Mouse (Mus musculus) heart, postnatal 0 days (tissue): ENCODE measurements around the gene Il9r. TPM values are rescaled to one million over a fixed set of nuclear protein-coding genes. Genes with fewer than 3 reads are reported as not detected.

Experiments
- ATAC-seq: fragments of 200-750 bp; cut with Nextera tagmentation; 2 replicates; pipeline ENCODE4 v1.8.0; 2017; ENCODE audit warnings: low read depth, moderate number of reproducible peaks, moderate library complexity; ENCODE audit not compliant: insufficient read depth
- DNase-seq: peaks from one replicate; pipeline ENCODE4 v3.0.0-alpha.2; 2016; ENCODE audit warnings: low spot score
- H3K27ac ChIP-seq: fragments of 300-500 bp; sonication (generic); 2 replicates; pipeline ENCODE4 v1.5.1; 2014; ENCODE audit warnings: low read depth, mild to moderate bottlenecking
- H3K27me3 ChIP-seq: fragments of 300-500 bp; sonication (generic); 2 replicates; pipeline ENCODE4 v1.6.1; 2014; ENCODE audit warnings: low read length, mixed read lengths; ENCODE audit not compliant: control insufficient read depth, insufficient read depth
- H3K36me3 ChIP-seq: fragments of 300-500 bp; sonication (generic); replicated peaks from 2 replicates; pipeline ENCODE4 v1.6.1; 2014; ENCODE audit warnings: low read length, mixed read lengths; ENCODE audit not compliant: control insufficient read depth, insufficient read depth
- H3K4me1 ChIP-seq: fragments of 300-500 bp; sonication (generic); 2 replicates; pipeline ENCODE4 v1.6.1; 2014; ENCODE audit warnings: antibody characterized with exemption; ENCODE audit not compliant: control insufficient read depth, insufficient read depth
- H3K4me2 ChIP-seq: fragments of 300-500 bp; sonication (generic); 2 replicates; pipeline ENCODE4 v1.6.1; 2014; ENCODE audit warnings: low read depth, mild to moderate bottlenecking, low read length, moderate library complexity
- H3K4me3 ChIP-seq: fragments of 300-500 bp; sonication (generic); 2 replicates; pipeline ENCODE4 v1.5.1; 2014; ENCODE audit warnings: low read depth, low read length
- H3K9ac ChIP-seq: fragments of 300-500 bp; sonication (generic); replicated peaks from 2 replicates; pipeline ENCODE4 v1.6.1; 2014; ENCODE audit warnings: low read depth, low read length, mixed read lengths
- H3K9me3 ChIP-seq: fragments of 300-500 bp; sonication (generic); replicated peaks from 2 replicates; pipeline ENCODE4 v1.6.1; 2016; ENCODE audit warnings: low read length; ENCODE audit not compliant: control insufficient read depth
- CTCF ChIP-seq: IDR thresholded peaks from 2 replicates; pipeline ENCODE4 v1.5.1; 2016; ENCODE audit warnings: antibody characterized with exemption, control low read depth, low read depth
- EP300 ChIP-seq: IDR thresholded peaks from 2 replicates; pipeline ENCODE4 v1.6.1; 2016; ENCODE audit warnings: antibody characterized with exemption, low read depth
- WGBS: fragments of 180-500 bp; shearing (Covaris S2); extraction: QIAGEN DNeasy Blood & Tissue Kit; methylation state at CpG from one replicate; pipeline ENCODE4 v1.1.7; 2014; 5-methylcytosine and 5-hydroxymethylcytosine counted together
- polyA plus RNA-seq: library from polyadenylated mRNA; unstranded; fragments of >200 nt; fragmentation: Nextera tagmentation; extraction: Ambion mirVana; gene quantifications from 2 replicates; pipeline ENCODE4 v1.2.1, GENCODE M21; 2015
- total RNA-seq: library from RNA; depleted of rRNA; stranded (reverse); fragments of >200 nt; gene quantifications from 2 replicates; pipeline ENCODE4 v1.2.3, GENCODE M21; 2014; ENCODE audit warnings: low replicate concordance

Il9r gene
- total and polyA plus RNA-seq, 2 experiments from 2014 or later: 0.14 TPM; not detected in 1

DNA sequence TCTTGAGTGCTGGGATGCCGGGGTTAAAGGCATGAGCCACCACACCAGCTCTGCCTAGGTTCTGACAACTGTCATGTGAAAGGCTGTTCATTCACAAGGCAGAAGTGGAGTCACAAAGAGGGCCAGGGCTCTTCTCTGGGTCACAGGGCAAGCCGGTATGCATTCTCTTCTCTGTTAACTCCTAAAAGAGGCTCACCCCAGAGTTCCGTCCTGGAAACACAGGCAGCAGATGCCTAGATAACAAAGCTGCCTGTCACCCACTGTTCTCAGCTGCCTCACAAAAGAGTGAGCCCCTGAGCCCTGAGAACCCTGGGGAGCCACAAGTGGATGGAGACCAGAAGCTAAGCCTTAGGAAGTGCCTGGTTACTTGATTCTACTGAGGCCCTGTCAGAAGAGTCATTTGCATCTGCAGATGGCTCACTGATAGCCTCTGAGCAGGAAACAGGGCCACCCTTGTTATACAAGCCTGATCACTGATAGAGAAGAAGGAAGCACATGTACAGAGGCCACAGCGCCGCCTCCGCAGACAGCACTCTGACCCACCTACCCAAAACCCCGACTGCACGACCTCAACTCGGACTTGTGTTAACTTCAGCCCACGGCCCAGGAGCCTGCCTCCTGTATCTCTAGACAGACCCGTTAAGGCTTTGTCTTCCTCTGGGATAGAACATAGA is 4.1 kb downstream of the Il9r start:
- Histone ChIP-seq H3K9me3 (no peaks in the 10 kb centered on the region), H3K9ac (no peak overlapping the region), H3K4me3 (no peak overlapping the region), H3K27ac (no peak overlapping the region), H3K4me1 (no peaks in the 10 kb centered on the region; the same call in 1 of the 2 replicates), H3K4me2 (no peak overlapping the region), H3K27me3 (no peaks in the 10 kb centered on the region), H3K36me3 (no peaks in the 10 kb centered on the region)
- TF ChIP-seq EP300 (no peak), CTCF (no peak)
- DNase-seq: no peak
- ATAC-seq: no peak
- WGBS: 23% methylated on average over 11 of the region's 11 CpGs

DNA sequence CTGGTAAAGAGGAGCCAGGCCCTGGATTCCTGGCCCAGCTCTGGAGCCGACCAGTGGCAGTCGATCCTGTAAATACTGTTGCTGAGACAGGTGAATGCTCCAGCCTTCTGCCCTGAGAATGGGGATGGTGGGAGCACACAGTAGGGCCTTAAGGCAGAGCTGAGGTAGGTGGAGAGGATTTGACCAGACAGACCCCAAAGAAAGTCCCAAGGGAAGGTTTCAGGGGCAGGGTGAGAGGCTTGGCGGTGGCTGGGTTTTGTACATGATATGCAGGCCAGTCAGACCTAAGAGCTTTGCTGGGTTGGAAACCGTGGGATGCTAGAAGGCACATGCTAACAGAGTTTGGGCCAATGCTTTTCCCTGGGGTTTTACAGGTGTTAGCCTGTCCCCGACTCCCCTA is 5.5 kb downstream of the Il9r start:
- no peak overlapping the region for H3K4me2 ChIP-seq
- no peak for DNase-seq
- WGBS: 79% methylated on average over 5 of the region's 5 CpGs
- no peaks in the 10 kb centered on the region for H3K27me3 ChIP-seq
- no peaks in the 10 kb centered on the region for H3K9me3 ChIP-seq
- H3K4me1 ChIP-seq: no peaks in the 10 kb centered on the region; the same call in 1 of the 2 replicates
- H3K27ac ChIP-seq: no peak overlapping the region
- no peak overlapping the region for H3K9ac ChIP-seq
- TF ChIP-seq CTCF (no peak), EP300 (no peak)
- H3K36me3 ChIP-seq: no peaks in the 10 kb centered on the region
- no peak overlapping the region for H3K4me3 ChIP-seq
- no peak for ATAC-seq

DNA sequence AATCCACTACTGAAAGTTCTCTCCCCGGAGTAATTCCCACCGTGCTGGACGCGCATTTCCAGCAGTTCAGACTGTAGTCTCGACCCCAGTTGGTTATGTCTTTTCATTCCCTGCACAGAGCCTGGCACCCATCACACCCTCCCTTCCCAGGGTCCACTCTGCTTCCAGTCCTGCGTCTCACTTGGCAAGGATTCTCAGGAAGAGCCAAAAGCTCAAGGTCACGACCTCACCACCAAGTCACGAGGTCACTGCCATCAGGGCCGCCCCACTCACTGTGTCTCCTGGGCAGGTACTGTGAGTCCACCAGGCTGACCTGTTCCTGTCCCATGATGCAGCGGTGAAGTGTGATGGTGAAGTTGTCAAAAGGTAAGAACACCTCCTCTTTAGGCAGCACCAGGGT is 6.0 kb downstream of the Il9r start:
- no peak for TF ChIP-seq EP300
- TF ChIP-seq CTCF: no peak
- H3K9me3 ChIP-seq: no peaks in the 10 kb centered on the region
- H3K4me3 ChIP-seq: no peak overlapping the region
- ATAC-seq: no peak
- WGBS: 73% methylated on average over 10 of the region's 10 CpGs
- H3K9ac ChIP-seq: no peak overlapping the region
- no peaks in the 10 kb centered on the region for H3K27me3 ChIP-seq
- H3K4me1 ChIP-seq: no peaks in the 10 kb centered on the region; the same call in 1 of the 2 replicates
- no peaks in the 10 kb centered on the region for H3K36me3 ChIP-seq
- no peak overlapping the region for H3K4me2 ChIP-seq
- no peak for DNase-seq
- H3K27ac ChIP-seq: no peak overlapping the region

DNA sequence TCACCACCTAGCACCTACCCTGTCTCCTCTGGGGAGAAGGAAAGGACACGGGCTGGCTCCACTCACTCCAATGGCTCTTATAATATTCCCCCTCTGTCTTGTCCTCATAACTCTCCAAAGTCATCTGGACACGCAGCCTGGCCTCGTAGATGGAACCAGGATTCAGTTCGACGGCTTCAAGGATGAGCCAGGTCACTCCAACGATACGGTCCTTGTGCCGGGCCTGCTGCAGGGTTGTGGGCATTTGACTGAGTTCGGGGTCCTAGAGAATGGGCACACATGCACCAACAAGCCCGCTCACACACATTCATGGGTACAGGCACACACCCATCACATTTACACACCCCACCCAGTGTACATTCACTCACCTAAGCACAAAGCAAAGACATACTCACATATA is 6.9 kb downstream of the Il9r start:
- 91% methylated on average over 10 of the region's 10 CpGs for WGBS
- no peak for TF ChIP-seq CTCF
- no peak for TF ChIP-seq EP300

DNA sequence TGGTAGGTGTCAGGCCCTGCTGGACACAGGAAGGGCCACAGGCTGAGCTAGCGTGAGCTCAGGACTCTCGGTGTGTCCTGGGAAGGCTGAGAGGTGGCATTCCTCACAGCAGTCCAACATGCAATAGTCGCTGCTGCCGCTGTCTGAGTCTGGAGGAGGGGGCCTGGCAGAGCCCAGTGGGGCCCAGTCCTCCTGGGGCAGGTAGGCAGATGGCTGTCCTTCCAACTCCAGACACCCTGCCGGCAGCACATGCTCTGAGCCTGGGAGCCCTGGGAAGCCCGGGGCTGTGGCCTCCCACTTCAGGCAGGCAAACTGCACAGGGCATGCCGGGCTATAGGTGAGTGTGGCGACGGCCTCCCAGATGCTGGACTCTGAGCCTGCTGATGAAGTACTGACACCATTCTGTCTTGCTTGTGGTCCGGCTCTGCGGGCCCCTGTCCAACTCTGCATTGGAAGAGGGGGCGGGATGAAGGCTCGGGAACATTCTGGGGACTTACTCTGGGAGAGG is 9.4 kb downstream of the Il9r start:
- no peaks in the 10 kb centered on the region for H3K9me3 ChIP-seq
- H3K4me3 ChIP-seq: no peak overlapping the region
- no peaks in the 10 kb centered on the region for H3K27me3 ChIP-seq
- H3K36me3 ChIP-seq: no peaks in the 10 kb centered on the region
- no peaks in the 10 kb centered on the region; the same call in 1 of the 2 replicates for H3K4me1 ChIP-seq
- no peak overlapping the region for H3K4me2 ChIP-seq
- H3K27ac ChIP-seq: no peak overlapping the region
- TF ChIP-seq CTCF (no peak), EP300 (no peak)
- DNase-seq (no peak), ATAC-seq (no peak)
- WGBS: 60% methylated on average over 13 of the region's 13 CpGs
- H3K9ac ChIP-seq: no peak overlapping the region

More for the DNA sequence above, 6.9 kb downstream of the Il9r start:
- Histone ChIP-seq H3K27ac (no peak overlapping the region), H3K9ac (no peak overlapping the region), H3K36me3 (no peaks in the 10 kb centered on the region), H3K4me1 (no peaks in the 10 kb centered on the region; the same call in 1 of the 2 replicates), H3K27me3 (no peaks in the 10 kb centered on the region), H3K4me2 (no peak overlapping the region), H3K4me3 (no peak overlapping the region), H3K9me3 (no peaks in the 10 kb centered on the region)
- DNase-seq (no peak), ATAC-seq (no peak)
